Mouse (Mus musculus): Measurements from ENCODE around the gene Fig4. TPM values are rescaled to one million over a fixed set of nuclear protein-coding genes. Genes with fewer than 3 reads are reported as not detected.

The Fig4 gene
- polyA plus RNA-seq, 1 experiment from 2014 or later: 36.4 TPM

DNA sequence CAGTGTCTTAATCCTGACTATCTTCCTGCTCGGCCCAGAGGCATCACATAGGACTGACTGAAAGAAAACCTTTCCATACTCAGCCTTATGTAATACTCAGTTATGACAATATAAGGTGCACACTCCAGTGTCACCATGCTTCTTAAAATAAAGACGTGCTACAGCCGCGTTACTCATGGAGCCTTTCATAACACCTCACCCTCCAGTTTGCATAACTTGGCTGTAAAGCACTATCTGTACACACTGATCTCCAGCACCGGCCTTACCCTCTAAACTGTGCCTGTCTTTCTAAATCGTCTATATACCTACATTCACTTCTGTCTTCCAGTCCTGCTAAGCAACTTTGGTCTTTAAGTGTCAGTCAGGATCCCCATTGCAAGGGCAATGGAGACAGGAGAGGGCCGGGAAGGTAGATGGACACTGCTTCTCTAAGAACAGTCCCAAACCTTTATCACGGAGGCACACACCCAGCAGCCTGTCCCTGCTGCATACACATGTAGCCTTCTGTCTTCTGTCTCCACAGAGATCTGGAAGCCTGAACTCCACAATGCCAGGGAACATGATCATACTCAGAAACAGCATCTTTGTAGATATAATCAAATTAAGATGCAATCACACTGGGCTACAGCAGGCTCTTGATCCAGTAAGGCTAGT lies 53.9 kb downstream of the Fig4 start:
- H3K4me3 ChIP-seq (ENCODE audit: low read depth, low read length): no peak overlapping the region
- H3K4me2 ChIP-seq (ENCODE audit: low read depth, low read length): no peak overlapping the region
- 93% methylated on average over 8 of the region's 8 CpGs for WGBS
- no peaks in the 10 kb centered on the region for H3K4me1 ChIP-seq (ENCODE audit: control insufficient read depth, insufficient read depth, low read length)
- H3K36me3 ChIP-seq (ENCODE audit: control insufficient read depth, insufficient read depth, low read length): 0 out of 2 replicates have a peak, but pooled peaks cover 3% of the 10 kb centered on the region
- no peak overlapping the region for H3K27ac ChIP-seq (ENCODE audit: low read depth, low read length)
- no peaks in the 10 kb centered on the region for H3K9me3 ChIP-seq (ENCODE audit: control insufficient read depth, low read length)
- no peak overlapping the region for H3K9ac ChIP-seq (replicated peaks; ENCODE audit: low read depth, low read length)
- ATAC-seq (ENCODE audit: low read depth): no peak
- H3K27me3 ChIP-seq (ENCODE audit: control insufficient read depth, insufficient read depth, low read length): no peaks in the 10 kb centered on the region

DNA sequence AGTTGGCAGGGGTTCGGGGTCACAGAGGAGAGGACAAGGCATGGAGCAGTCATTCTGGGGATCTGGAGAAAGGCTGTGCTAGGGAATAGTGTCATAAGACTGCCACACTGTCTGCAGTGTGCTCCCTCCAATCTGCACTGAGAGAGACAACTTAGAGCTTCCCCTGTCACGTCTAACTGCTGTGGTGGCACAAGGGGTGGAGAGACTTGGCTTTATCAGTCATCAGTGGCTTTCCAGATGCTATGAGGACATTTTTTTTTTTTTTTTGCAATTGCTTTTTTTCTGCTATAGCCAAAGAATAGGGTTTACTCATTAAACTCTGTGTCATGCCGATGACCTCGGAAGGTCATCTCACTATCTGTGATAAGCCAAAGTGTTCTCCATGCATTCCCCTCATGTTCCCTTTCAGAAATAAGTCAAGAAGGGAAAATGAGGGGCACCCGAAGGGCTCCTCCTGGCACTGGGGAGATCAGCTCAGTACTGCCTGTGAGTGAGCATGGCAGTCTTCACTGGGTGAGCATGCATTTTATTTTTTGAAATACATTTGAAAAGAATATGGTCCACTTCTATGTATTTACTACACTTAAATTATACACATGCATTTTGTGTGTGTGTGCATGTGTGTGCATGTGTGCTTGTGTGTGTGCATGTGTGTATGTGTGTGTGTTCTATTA lies 55.1 kb downstream of the Fig4 start:
- H3K4me1 ChIP-seq (ENCODE audit: control insufficient read depth, insufficient read depth, low read length): no peaks in the 10 kb centered on the region
- H3K9me3 ChIP-seq (ENCODE audit: control insufficient read depth, low read length): no peaks in the 10 kb centered on the region
- no peaks in the 10 kb centered on the region for H3K27me3 ChIP-seq (ENCODE audit: control insufficient read depth, insufficient read depth, low read length)
- ATAC-seq (ENCODE audit: low read depth): no peak
- no peak overlapping the region for H3K9ac ChIP-seq (replicated peaks; ENCODE audit: low read depth, low read length)
- H3K4me2 ChIP-seq (ENCODE audit: low read depth, low read length): no peak overlapping the region
- H3K27ac ChIP-seq (ENCODE audit: low read depth, low read length): no peak overlapping the region
- no peaks in the 10 kb centered on the region for H3K36me3 ChIP-seq (ENCODE audit: control insufficient read depth, insufficient read depth, low read length)
- no peak overlapping the region for H3K4me3 ChIP-seq (ENCODE audit: low read depth, low read length)
- 93% methylated on average over 5 of the region's 5 CpGs for WGBS

DNA sequence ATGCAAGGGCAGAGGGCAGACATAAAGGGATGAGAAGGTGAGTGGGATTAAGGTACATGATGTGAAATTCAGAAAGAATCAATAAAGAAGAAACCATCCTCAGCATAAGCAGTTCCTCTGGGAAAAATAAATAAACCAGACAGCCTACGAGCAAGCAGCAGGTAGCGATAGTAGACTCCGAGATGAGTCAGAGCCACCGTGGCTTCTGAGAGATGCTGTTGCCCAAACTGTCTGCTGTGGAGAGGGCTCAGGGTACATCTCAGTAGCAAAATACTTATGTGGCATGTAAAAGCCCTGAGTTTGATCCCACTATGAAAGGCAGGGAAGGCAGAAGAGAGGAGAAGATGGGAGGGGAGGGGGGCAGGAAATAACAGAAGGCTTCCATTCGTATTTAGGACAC lies 56.9 kb downstream of the Fig4 start:
- H3K4me1 ChIP-seq (ENCODE audit: control insufficient read depth, insufficient read depth, low read length): no peaks in the 10 kb centered on the region
- no peak overlapping the region for H3K27ac ChIP-seq (ENCODE audit: low read depth, low read length)
- H3K9me3 ChIP-seq (ENCODE audit: control insufficient read depth, low read length): no peaks in the 10 kb centered on the region
- H3K4me3 ChIP-seq (ENCODE audit: low read depth, low read length): no peak overlapping the region
- WGBS: 47% methylated on average over 5 of the region's 5 CpGs
- no peak overlapping the region for H3K4me2 ChIP-seq (ENCODE audit: low read depth, low read length)
- no peak for ATAC-seq (ENCODE audit: low read depth)
- no peak overlapping the region for H3K9ac ChIP-seq (replicated peaks; ENCODE audit: low read depth, low read length)
- no peaks in the 10 kb centered on the region for H3K36me3 ChIP-seq (ENCODE audit: control insufficient read depth, insufficient read depth, low read length)
- no peaks in the 10 kb centered on the region for H3K27me3 ChIP-seq (ENCODE audit: control insufficient read depth, insufficient read depth, low read length)

DNA sequence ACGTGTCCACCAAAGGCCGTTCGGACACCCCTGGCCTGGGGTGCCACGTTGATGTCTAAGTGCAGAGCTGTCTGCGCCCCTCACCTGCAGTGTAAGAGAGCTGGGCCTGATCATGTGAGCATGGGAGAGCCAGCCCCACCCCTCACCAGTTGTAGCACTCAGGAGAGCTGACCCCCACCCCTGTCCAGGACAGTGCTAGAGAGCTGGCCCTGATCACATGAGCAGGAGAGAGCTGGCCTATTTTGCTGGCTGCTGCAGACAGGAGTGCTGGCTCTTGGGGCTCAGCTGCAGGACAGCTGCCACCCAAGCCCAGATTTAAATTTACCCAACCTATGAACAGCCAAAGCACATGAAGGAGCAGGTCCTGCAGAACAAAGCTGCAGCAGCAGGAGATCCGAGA lies 57.6 kb downstream of the Fig4 start:
- H3K4me3 ChIP-seq (ENCODE audit: low read depth, low read length): no peak overlapping the region
- WGBS: 83% methylated on average over 6 of the region's 6 CpGs
- no peaks in the 10 kb centered on the region for H3K4me1 ChIP-seq (ENCODE audit: control insufficient read depth, insufficient read depth, low read length)
- H3K4me2 ChIP-seq (ENCODE audit: low read depth, low read length): no peak overlapping the region
- ATAC-seq (ENCODE audit: low read depth): peak; percentile 78
- no peaks in the 10 kb centered on the region for H3K9me3 ChIP-seq (ENCODE audit: control insufficient read depth, low read length)
- H3K9ac ChIP-seq (replicated peaks; ENCODE audit: low read depth, low read length): no peak overlapping the region
- no peaks in the 10 kb centered on the region for H3K27me3 ChIP-seq (ENCODE audit: control insufficient read depth, insufficient read depth, low read length)
- H3K27ac ChIP-seq (ENCODE audit: low read depth, low read length): no peak overlapping the region
- H3K36me3 ChIP-seq (ENCODE audit: control insufficient read depth, insufficient read depth, low read length): no peaks in the 10 kb centered on the region

DNA sequence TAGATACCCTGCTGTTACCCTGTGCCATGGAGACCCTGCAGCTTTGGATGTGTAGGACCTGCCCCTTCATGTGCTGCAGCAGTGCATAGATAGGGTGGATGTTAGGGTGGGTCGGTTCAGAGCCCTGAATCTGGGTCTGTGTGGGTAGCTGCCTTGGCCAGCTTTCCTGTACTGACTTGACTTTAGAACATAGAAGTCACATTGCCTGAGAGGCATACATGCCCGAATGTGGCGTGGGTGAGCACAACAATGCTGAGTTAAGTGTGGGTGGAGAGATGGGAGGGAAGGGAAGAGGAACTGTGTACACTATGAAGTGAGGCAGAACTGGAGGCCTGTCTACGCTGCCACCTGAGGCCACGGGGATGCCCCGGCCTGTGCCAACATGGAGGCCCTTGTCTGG lies 58.0 kb downstream of the Fig4 start:
- ATAC-seq (ENCODE audit: low read depth): peak; percentile 7; the same call in 1 of the 2 replicates
- WGBS: 94% methylated on average over 6 of the region's 6 CpGs
- no peak overlapping the region for H3K9ac ChIP-seq (replicated peaks; ENCODE audit: low read depth, low read length)

DNA sequence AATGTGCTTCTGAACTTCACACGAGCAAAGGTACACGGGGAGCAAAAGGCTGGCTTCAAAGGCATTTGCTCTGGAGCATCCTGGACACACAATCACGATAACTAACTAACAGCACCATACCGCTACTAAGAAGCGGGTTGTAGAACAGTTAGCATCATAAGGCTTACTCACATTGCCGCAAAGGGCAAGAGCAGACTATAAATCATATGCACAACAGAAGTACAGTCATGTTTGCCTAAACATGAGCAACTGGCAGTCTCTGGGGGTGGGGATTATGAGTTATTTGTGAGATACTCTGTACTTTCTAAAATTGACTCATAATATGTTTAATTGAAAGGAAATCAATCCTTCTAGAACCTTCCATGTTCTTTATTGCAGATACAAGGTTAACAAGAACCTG lies 59.1 kb downstream of the Fig4 start:
- Histone ChIP-seq H3K9ac (replicated peaks; ENCODE audit: low read depth, low read length) (no peak overlapping the region), H3K4me1 (ENCODE audit: control insufficient read depth, insufficient read depth, low read length) (no peaks in the 10 kb centered on the region), H3K36me3 (ENCODE audit: control insufficient read depth, insufficient read depth, low read length) (peaks cover 5% of the 10 kb centered on the region; the same call in 1 of the 2 replicates), H3K4me2 (ENCODE audit: low read depth, low read length) (no peak overlapping the region), H3K9me3 (ENCODE audit: control insufficient read depth, low read length) (no peaks in the 10 kb centered on the region), H3K27me3 (ENCODE audit: control insufficient read depth, insufficient read depth, low read length) (no peaks in the 10 kb centered on the region), H3K27ac (ENCODE audit: low read depth, low read length) (no peak overlapping the region), H3K4me3 (ENCODE audit: low read depth, low read length) (no peak overlapping the region)
- no peak for ATAC-seq (ENCODE audit: low read depth)
- WGBS: 91% methylated on average over 6 of the region's 6 CpGs

More for the DNA sequence above, 58.0 kb downstream of the Fig4 start:
- Histone ChIP-seq H3K4me2 (ENCODE audit: low read depth, low read length) (no peak overlapping the region), H3K27ac (ENCODE audit: low read depth, low read length) (no peak overlapping the region), H3K27me3 (ENCODE audit: control insufficient read depth, insufficient read depth, low read length) (no peaks in the 10 kb centered on the region), H3K4me1 (ENCODE audit: control insufficient read depth, insufficient read depth, low read length) (no peaks in the 10 kb centered on the region), H3K4me3 (ENCODE audit: low read depth, low read length) (no peak overlapping the region), H3K9me3 (ENCODE audit: control insufficient read depth, low read length) (no peaks in the 10 kb centered on the region), H3K36me3 (ENCODE audit: control insufficient read depth, insufficient read depth, low read length) (peaks cover 4% of the 10 kb centered on the region; the same call in 1 of the 2 replicates)

DNA sequence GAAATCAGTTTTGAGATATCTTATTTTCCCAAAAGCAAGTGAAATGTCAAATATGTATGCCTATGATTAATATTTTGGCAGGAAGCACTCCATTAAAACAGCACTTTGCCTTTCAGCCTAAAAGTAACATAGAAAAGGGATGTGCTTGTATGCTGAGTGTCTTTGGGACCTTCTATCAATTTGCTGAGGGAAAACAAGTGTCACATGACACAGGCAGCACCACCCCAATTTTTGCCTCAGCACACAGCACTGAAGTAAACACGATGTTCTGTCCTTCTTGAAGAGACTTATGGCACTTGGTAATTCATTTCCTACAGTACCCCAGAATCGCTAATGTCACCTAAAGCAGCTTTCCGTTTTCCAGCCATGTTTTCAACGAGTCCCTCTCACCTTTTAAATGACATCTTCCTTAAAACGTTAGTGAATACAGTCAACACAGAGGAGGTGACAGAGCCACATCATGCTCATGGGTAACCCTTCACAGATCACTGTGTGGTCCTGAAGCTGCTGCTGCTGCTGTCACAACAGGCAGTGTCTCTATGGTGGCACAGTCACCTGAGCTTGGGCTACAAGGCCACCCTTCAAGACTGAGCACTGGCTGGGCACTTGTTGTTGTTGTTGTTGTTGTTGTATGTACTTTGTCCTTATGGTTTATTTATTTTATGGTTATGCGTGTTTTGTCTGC lies 61.4 kb downstream of the Fig4 start:
- peaks cover 5% of the 10 kb centered on the region; the same call in 1 of the 2 replicates for H3K36me3 ChIP-seq (ENCODE audit: control insufficient read depth, insufficient read depth, low read length)
- no peak overlapping the region for H3K4me2 ChIP-seq (ENCODE audit: low read depth, low read length)
- H3K4me3 ChIP-seq (ENCODE audit: low read depth, low read length): no peak overlapping the region
- no peaks in the 10 kb centered on the region for H3K4me1 ChIP-seq (ENCODE audit: control insufficient read depth, insufficient read depth, low read length)
- H3K9me3 ChIP-seq (ENCODE audit: control insufficient read depth, low read length): no peaks in the 10 kb centered on the region
- no peak overlapping the region for H3K27ac ChIP-seq (ENCODE audit: low read depth, low read length)
- no peaks in the 10 kb centered on the region for H3K27me3 ChIP-seq (ENCODE audit: control insufficient read depth, insufficient read depth, low read length)
- no peak for ATAC-seq (ENCODE audit: low read depth)
- WGBS: 88% methylated on average over 6 of the region's 6 CpGs
- no peak overlapping the region for H3K9ac ChIP-seq (replicated peaks; ENCODE audit: low read depth, low read length)

DNA sequence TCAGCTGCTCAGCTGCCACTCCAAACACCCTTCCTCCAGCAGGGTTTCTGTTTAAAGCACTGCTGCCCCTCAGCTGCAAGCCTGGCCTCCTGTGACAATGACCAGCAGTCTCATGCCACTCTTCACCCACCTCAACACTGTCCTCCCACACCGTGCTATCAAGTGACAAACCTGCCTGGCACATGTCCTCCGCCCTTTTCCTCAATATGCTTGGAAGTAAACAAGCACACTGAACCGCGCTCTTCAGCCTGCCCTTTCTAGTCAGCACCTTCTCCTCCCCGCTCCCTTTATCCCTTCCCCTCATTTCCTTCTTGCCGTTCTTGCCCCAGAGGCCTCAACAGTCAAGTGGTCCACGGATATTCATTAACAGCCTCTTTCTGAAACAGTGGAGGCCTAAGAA lies 62.0 kb downstream of the Fig4 start:
- peaks cover 5% of the 10 kb centered on the region; the same call in 1 of the 2 replicates for H3K36me3 ChIP-seq (ENCODE audit: control insufficient read depth, insufficient read depth, low read length)
- H3K27ac ChIP-seq (ENCODE audit: low read depth, low read length): no peak overlapping the region
- no peak overlapping the region for H3K4me2 ChIP-seq (ENCODE audit: low read depth, low read length)
- WGBS: 64% methylated on average over 7 of the region's 7 CpGs
- no peak overlapping the region for H3K4me3 ChIP-seq (ENCODE audit: low read depth, low read length)
- H3K9me3 ChIP-seq (ENCODE audit: control insufficient read depth, low read length): no peaks in the 10 kb centered on the region
- no peaks in the 10 kb centered on the region for H3K4me1 ChIP-seq (ENCODE audit: control insufficient read depth, insufficient read depth, low read length)
- ATAC-seq (ENCODE audit: low read depth): no peak
- no peaks in the 10 kb centered on the region for H3K27me3 ChIP-seq (ENCODE audit: control insufficient read depth, insufficient read depth, low read length)
- no peak overlapping the region for H3K9ac ChIP-seq (replicated peaks; ENCODE audit: low read depth, low read length)

DNA sequence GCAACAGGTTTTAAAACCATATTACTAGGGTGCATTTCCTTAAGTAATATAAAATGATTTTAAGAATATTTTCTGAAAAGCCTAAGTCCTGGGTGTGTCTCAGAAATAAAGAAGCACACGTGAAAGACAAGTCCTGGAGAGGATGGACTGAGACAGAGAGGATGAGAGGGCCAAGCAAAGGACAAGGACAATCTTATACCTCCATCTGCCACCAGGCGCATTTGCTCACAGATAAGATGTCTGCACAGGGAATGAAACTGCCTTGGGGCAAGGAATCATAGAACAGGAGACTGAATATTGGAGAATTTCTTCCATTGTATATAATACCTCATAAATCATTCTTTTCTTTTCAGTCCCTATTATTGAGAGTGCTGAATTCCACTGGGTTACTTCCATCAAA lies 67.0 kb downstream of the Fig4 start:
- no peak for ATAC-seq (ENCODE audit: low read depth)
- Histone ChIP-seq H3K9me3 (ENCODE audit: control insufficient read depth, low read length) (no peaks in the 10 kb centered on the region), H3K4me1 (ENCODE audit: control insufficient read depth, insufficient read depth, low read length) (no peaks in the 10 kb centered on the region), H3K4me3 (ENCODE audit: low read depth, low read length) (no peak overlapping the region), H3K36me3 (ENCODE audit: control insufficient read depth, insufficient read depth, low read length) (peaks cover 5% of the 10 kb centered on the region; the same call in 1 of the 2 replicates), H3K27me3 (ENCODE audit: control insufficient read depth, insufficient read depth, low read length) (no peaks in the 10 kb centered on the region), H3K9ac (replicated peaks; ENCODE audit: low read depth, low read length) (no peak overlapping the region), H3K27ac (ENCODE audit: low read depth, low read length) (no peak overlapping the region), H3K4me2 (ENCODE audit: low read depth, low read length) (no peak overlapping the region)
- 85% methylated on average over 2 of the region's 2 CpGs for whole genome bisulfite sequencing

Data from neural tube, embryonic 14.5 days (tissue).